Mouse (Mus musculus): Measurements from ENCODE around the gene Ott. TPM values are rescaled to one million over a fixed set of nuclear protein-coding genes. Genes with fewer than 3 reads are reported as not detected.

Ott gene
- polyA plus RNA-seq (2015; fragmentation: Nextera tagmentation; extraction: Ambion mirVana), result not detected in 2 replicates

GRCm38 (mm10) chrX:149073982-149074381 lies at the start of gene Ott:
Ott (plus strand) TSS chrX:149074282.

Other genes starting within 250 kb of the Ott start
- gene Luzp4, start 216.6 kb upstream of the Ott start, polyA plus RNA-seq (2015; fragmentation: Nextera tagmentation; extraction: Ambion mirVana), result not detected in 2 replicates
- not detected in 2 replicates for gene Gm15093, start 198.1 kb downstream of the Ott start, polyA plus RNA-seq (2015; fragmentation: Nextera tagmentation; extraction: Ambion mirVana)